Mouse (Mus musculus): ENCODE results near the gene Mars2.

Gene Mars2

DNA sequence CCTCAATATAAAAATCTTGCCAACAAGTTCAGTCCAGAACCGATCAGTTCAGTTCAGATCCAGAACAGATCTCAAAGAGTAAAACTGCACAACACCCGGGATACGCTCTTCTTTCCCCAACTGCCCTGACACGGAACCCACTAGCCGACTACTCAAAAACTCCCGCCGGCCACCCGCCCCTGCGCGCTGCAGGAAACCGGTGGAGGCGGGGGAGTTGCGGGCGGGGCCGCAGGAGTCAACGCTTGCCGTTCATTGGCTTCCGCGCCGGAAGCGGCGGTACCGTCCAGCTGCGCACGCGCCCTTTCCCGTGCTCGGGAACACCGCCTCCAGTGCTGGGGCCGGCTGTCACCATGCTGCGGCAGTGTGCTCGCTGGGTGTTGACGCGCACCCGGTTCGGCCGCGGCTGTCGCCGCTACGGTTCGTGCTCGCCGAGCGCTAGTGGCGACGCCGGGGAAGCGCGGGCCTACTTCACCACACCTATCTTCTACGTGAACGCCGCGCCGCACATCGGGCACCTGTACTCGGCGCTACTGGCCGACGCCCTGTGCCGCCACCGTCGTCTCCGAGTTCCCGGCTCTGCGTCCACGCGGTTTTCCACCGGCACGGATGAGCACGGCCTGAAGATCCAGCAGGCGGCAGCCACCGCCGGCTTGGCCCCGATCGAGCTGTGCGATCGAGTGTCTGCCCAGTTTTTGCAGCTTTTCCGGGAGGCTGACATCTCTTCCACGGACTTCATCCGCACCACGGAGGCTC is at the start of gene Mars2:
Mars2 (plus strand) TSS at position 288 of the 753 bp plus-strand sequence.
- peak; percentile 86 to 92 for DNase-seq (ENCODE audit: low spot score in 2 of 2)

- no peak for DNase-seq (ENCODE audit: low spot score in 2 of 2)
These were observed 45.0 kb upstream of the Mars2 start for GRCm38 (mm10) chr1:55192015-55192414.

GRCm38 (mm10) chr1:55192824-55193223 is 44.2 kb upstream of the Mars2 start:
- DNase-seq (ENCODE audit: low spot score in 2 of 2) = no peak

DNA sequence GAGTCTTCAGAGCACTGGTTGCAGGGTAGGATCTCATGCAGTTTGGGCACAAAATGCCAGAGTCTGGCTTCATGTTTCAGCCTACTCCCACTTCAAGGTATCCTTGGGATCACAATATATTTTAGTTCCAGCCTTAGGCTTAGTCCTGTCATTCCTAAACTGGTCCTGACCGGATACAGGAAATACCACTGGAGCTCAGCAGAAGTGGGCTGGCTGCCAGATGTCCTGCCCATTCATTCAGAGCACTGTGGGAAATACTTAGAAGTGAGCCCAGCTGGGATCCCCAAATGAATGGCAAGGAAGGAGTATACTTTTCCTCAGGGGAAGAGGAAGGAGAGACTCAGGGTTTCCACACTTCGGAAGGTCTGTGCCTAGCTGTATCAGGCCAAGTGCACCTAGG is 43.7 kb upstream of the Mars2 start:
- no peak for DNase-seq (ENCODE audit: low spot score in 2 of 2)

- DNase-seq (ENCODE audit: low spot score in 2 of 2) = no peak
These were observed 42.7 kb upstream of the Mars2 start for GRCm38 (mm10) chr1:55194064-55194915.

- no peak for DNase-seq (ENCODE audit: low spot score in 2 of 2)
These were observed 42.0 kb upstream of the Mars2 start for GRCm38 (mm10) chr1:55195021-55195420.

GRCm38 (mm10) chr1:55196327-55197003 is 40.5 kb upstream of the Mars2 start:
- DNase-seq (ENCODE audit: low spot score in 2 of 2) = no peak

- no peak for DNase-seq (ENCODE audit: low spot score in 2 of 2)
These were observed 38.3 kb upstream of the Mars2 start for GRCm38 (mm10) chr1:55198719-55199118.

- no peak for DNase-seq (ENCODE audit: low spot score in 2 of 2)
These were observed 34.9 kb upstream of the Mars2 start for GRCm38 (mm10) chr1:55201850-55202752.

DNA sequence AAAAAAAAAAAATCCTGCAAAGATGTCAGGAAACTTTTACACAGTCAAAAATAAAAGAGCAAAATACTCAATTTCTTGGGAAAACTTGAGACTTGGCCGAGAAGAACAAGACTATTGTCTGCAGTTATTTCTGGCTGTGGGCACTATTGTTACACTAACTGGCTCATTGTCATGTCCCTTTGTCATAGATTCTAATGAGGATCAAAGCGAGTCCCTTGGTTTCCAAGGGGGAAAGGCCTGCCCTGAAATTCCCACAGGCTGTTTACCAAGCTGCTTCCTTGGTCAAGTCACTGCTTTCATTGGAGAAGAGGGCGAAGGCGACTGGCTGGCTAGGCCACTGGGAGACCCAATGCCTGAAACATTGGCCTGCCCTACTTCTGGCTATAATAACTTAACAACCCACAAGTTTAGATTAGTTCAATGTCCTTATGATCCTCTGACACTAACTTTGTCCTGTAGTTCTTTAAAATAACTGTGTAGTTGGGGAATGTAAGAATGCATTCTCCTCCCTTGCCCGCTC is 31.1 kb upstream of the Mars2 start:
- no peak for DNase-seq (ENCODE audit: low spot score in 2 of 2)

GRCm38 (mm10) chr1:55207561-55207960 is 29.4 kb upstream of the Mars2 start:
- DNase-seq (ENCODE audit: low spot score in 2 of 2) = no peak

- DNase-seq (ENCODE audit: low spot score in 2 of 2) = no peak
These were observed 28.4 kb upstream of the Mars2 start for GRCm38 (mm10) chr1:55208500-55209140.

DNA sequence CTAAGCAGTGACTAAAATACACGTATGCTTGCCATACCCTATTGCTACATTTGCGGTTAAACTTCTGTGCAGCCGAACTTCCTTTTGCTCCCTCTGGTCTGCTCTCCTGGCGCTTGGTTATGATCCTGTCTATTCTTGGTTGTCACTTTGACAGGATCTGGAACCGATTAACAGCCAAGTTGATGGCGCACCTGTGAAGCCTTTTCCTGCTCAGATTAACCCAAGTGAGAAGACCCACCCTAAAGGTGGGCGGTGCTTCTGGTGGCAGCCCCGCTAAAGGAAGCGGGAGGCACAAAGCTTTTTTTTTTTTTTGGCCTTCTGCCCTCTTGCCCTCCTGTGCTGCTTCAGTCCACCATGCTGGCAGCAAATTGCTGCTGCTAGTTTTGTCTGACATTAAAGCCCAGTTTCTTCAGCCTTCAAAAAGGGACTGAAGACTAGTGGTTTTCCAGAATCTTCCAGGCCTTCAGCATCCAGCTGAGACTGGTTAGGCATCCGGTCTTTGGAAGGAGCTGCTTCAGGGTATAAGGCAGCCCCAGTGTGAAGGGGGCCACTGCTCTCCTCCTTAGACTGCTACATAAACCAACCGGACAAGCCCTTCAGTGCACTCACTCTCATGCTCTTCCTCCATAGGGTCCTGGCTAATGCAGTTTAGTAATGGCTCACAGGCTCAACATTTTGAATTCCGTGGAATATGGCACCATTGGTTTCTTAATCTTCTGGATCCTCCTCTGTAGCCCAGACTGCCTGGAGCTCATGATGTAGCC is 26.6 kb upstream of the Mars2 start:
- no peak for DNase-seq (ENCODE audit: low spot score in 2 of 2)

GRCm38 (mm10) chr1:55211081-55211480 is 25.9 kb upstream of the Mars2 start:
- DNase-seq (ENCODE audit: low spot score in 2 of 2) = no peak

- DNase-seq (ENCODE audit: low spot score in 2 of 2) = no peak
These were observed 24.2 kb upstream of the Mars2 start for GRCm38 (mm10) chr1:55212771-55213170.

GRCm38 (mm10) chr1:55213475-55213874 is 23.5 kb upstream of the Mars2 start:
- no peak for DNase-seq (ENCODE audit: low spot score in 2 of 2)

DNA sequence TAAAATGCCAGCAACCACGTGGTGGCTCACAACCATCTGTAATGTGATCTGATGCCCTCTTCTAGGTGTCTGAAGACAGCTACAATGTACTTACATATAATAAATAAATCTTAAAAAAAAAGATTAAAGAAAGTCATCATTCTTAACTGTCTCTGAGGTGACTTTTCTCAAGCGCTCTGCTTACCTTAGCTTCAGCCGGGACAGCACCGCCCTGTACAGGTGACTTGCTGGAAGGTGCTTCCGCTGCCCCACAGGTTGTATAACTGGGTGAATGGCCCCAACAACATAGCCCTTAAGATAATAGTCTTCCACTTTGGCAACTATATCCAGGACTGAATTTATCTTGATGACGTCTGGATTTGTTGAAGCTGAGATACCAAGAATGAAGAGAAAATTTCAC is 23.0 kb upstream of the Mars2 start:
- DNase-seq (ENCODE audit: low spot score in 2 of 2) = no peak

DNA sequence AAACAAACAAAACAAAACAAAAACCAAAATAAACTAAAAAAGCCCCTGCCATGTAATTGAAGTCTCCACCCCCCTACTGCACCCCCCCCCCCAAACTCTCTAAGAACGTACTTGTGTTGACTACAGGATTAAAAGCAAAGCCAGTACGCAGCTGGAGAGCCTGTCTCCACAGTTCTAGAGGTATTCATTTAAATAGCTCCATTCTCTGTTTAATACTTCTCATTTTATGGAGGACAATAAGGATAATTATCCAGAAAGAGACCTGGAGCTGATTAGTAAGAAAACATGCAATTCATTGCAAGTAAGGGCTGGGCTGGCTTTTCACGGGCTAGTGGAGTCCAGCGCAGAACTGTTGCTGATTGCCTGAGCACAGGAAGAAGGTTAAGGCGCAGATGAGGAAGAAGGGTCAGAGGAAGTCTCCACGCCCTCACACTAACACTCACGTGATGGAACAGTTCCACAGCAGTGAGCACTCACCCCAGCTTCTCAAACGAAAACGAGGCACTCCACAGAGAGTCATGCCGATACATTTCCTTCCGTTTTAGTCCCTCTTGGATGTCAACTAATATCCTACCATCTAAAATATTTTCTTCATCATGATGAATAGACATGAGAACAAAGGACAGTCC is 21.7 kb upstream of the Mars2 start:
- DNase-seq (ENCODE audit: low spot score in 2 of 2) = no peak

GRCm38 (mm10) chr1:55217191-55217590 is 19.8 kb upstream of the Mars2 start:
- DNase-seq (ENCODE audit: low spot score in 2 of 2) = peak in 1 of 2 experiments; percentile 33

Measured in urinary bladder, adult 18-20 months (tissue).